In the genomic region with DNA sequence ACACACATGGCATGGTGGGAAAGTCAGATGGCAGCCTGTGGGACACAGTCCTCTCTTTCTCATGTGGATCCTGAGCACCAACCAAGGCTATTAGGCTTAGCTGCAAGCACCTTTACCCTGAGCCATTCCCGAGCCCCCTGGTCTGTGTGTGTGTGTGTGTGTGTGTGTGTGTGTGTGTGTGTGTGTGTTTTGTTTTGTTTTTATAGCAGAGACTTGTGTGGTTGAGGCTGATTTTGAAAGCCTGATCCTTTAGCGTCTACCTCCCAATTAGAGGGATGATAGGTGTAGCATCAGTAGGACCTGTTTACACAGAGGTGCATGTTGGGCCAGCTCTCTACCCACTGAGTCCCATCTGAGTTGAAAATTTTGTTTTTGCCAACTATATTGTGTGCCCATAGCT, we compare ENCODE assay signal across 7 mouse cellular contexts. TPM values are rescaled to one million over a fixed set of nuclear protein-coding genes. Genes with fewer than 3 reads are reported as not detected.
A peak's percentile ranks its signal among the peaks of the same experiment; 100 is the strongest.
DNase-seq lines count a peak whose midpoint lies in the region; ATAC-seq and TF ChIP-seq lines count a peak whose summit lies in the region.

No protein-coding gene starts in this region.

- peak overlapping the region; percentile 96 for H3K4me3 ChIP-seq in lung, adult 2 months (replicated peaks; ENCODE audit: extremely low read depth, low read depth, low read length)
- H3K4me3 ChIP-seq in embryonic fibroblast, embryonic 13.5 days (ENCODE audit: insufficient read depth, low read length), result peak overlapping the region; percentile 58
- H3K4me3 ChIP-seq in intestine, postnatal 0 days (ENCODE audit: low read depth, low read length), result peak overlapping the region; percentile 74
- H3K4me3 ChIP-seq in neural tube, embryonic 14.5 days (ENCODE audit: low read depth, low read length), result peak overlapping the region; percentile 69

- TF ChIP-seq CTCF in lung, adult 2 months (IDR thresholded peaks at IDR 0.05; ENCODE audit: insufficient read depth, low read length), result no peak
- TF ChIP-seq CTCF in embryonic fibroblast, embryonic 13.5 days (IDR thresholded peaks at IDR 0.05; ENCODE audit: borderline replicate concordance, insufficient read depth, low read length), result no peak
- no peak for TF ChIP-seq CTCF in intestine, postnatal 0 days (IDR thresholded peaks at IDR 0.05; ENCODE audit: low read depth)

- H3K9me3 ChIP-seq in intestine, postnatal 0 days (ENCODE audit: control insufficient read depth), result no peaks in the 10 kb centered on the region
- no peaks in the 10 kb centered on the region for H3K9me3 ChIP-seq in neural tube, embryonic 14.5 days (ENCODE audit: control insufficient read depth, low read length)

- no peak overlapping the region for H3K9ac ChIP-seq in intestine, postnatal 0 days (ENCODE audit: low read depth, low read length)
- peak overlapping the region; percentile 86; the same call in 1 of the 2 replicates for H3K9ac ChIP-seq in neural tube, embryonic 14.5 days (replicated peaks; ENCODE audit: low read depth, low read length)

- no peak for ATAC-seq in intestine, postnatal 0 days
- ATAC-seq in neural tube, embryonic 14.5 days (ENCODE audit: low read depth), result peak; percentile 21; the same call in 1 of the 2 replicates

- H3K4me1 ChIP-seq in lung, adult 2 months (ENCODE audit: control insufficient read depth, insufficient read depth, low read length), result peaks cover 9% of the 10 kb centered on the region; the same call in 1 of the 2 replicates
- no peaks in the 10 kb centered on the region for H3K4me1 ChIP-seq in embryonic fibroblast, embryonic 13.5 days (ENCODE audit: control insufficient read depth, insufficient read depth, low read length)
- 0 out of 2 replicates have a peak, but pooled peaks cover 4% of the 10 kb centered on the region for H3K4me1 ChIP-seq in intestine, postnatal 0 days (replicated peaks; ENCODE audit: control insufficient read depth, insufficient read depth, low read length)
- H3K4me1 ChIP-seq in neural tube, embryonic 14.5 days (ENCODE audit: control insufficient read depth, insufficient read depth, low read length), result peaks cover 19% of the 10 kb centered on the region

- DNase-seq in lung, adult 2 months, result no peak
- DNase-seq in lung, postnatal 36 days, result no peak
- no peak for DNase-seq in right cerebral cortex, postnatal 14 days
- DNase-seq in right cerebral cortex, postnatal 25 days, result no peak

- H3K27ac ChIP-seq in embryonic fibroblast, embryonic 13.5 days (ENCODE audit: insufficient read depth, low read length), result 0 out of 2 replicates have a peak overlapping the region, but pooled peaks have one; percentile 59
- peak overlapping the region; percentile 94; the same call in 1 of the 2 replicates for H3K27ac ChIP-seq in intestine, postnatal 0 days (ENCODE audit: low read depth, low read length)
- H3K27ac ChIP-seq in neural tube, embryonic 14.5 days (ENCODE audit: low read depth, low read length), result peak overlapping the region; percentile 93

- 53% methylated on average over 2 of the region's 2 CpGs for WGBS in lung, adult 2 months
- WGBS in intestine, postnatal 0 days, result 51% methylated on average over 2 of the region's 2 CpGs
- 64% methylated on average over 2 of the region's 2 CpGs for WGBS in neural tube, embryonic 14.5 days

- H3K4me2 ChIP-seq in intestine, postnatal 0 days (replicated peaks; ENCODE audit: low read depth), result peak overlapping the region; percentile 92
- peak overlapping the region; percentile 74 for H3K4me2 ChIP-seq in neural tube, embryonic 14.5 days (ENCODE audit: low read depth, low read length)

- no peaks in the 10 kb centered on the region; the same call in 1 of the 2 replicates for H3K36me3 ChIP-seq in intestine, postnatal 0 days (ENCODE audit: control insufficient read depth, insufficient read depth)
- H3K36me3 ChIP-seq in neural tube, embryonic 14.5 days (ENCODE audit: control insufficient read depth, insufficient read depth, low read length), result no peaks in the 10 kb centered on the region

- no peaks in the 10 kb centered on the region for H3K27me3 ChIP-seq in intestine, postnatal 0 days (replicated peaks; ENCODE audit: control insufficient read depth, insufficient read depth, low read length)
- H3K27me3 ChIP-seq in neural tube, embryonic 14.5 days (ENCODE audit: control insufficient read depth, insufficient read depth, low read length), result no peaks in the 10 kb centered on the region

- no peak for TF ChIP-seq POLR2A in lung, adult 2 months (IDR thresholded peaks at IDR 0.05; ENCODE audit: borderline replicate concordance, extremely low read depth, low read depth, low read length)
- TF ChIP-seq POLR2A in embryonic fibroblast, embryonic 13.5 days (IDR thresholded peaks at IDR 0.05; ENCODE audit: low read depth, low read length), result no peak

RNA-seq across cellular contexts. Expression of a gene that starts 4.7 kb away (rescaled TPM):
- 0.33 and 0.57 TPM in 2 replicates for polyA plus RNA-seq in lung, adult 2 months (2012; rRNA removed)
- polyA plus RNA-seq in embryonic fibroblast, embryonic 13.5 days (2011; ENCODE audit: insufficient read length, low read depth, missing spikeins), result 2.7 and 2.9 TPM in 2 replicates
- polyA plus RNA-seq in intestine, postnatal 0 days (2015; fragmentation: Nextera tagmentation; extraction: Ambion mirVana), result 1.6 TPM in 2 replicates
- polyA plus RNA-seq in neural tube, embryonic 14.5 days (2014; fragmentation: Nextera tagmentation; extraction: Ambion mirVana), result 7.4 and 8.7 TPM in 2 replicates

RNA-seq across cellular contexts. Expression of a gene that starts 15.8 kb away (rescaled TPM):
- polyA plus RNA-seq in lung, adult 2 months (2012; rRNA removed), result 22.7 and 28.4 TPM in 2 replicates
- 9.0 and 11.6 TPM in 2 replicates for polyA plus RNA-seq in embryonic fibroblast, embryonic 13.5 days (2011; ENCODE audit: insufficient read length, low read depth, missing spikeins)
- 3.5 and 4.2 TPM in 2 replicates for polyA plus RNA-seq in intestine, postnatal 0 days (2015; fragmentation: Nextera tagmentation; extraction: Ambion mirVana)
- polyA plus RNA-seq in neural tube, embryonic 14.5 days (2014; fragmentation: Nextera tagmentation; extraction: Ambion mirVana), result 10.1 and 16.1 TPM in 2 replicates

RNA-seq across cellular contexts. Expression of a gene that starts 16.6 kb away (rescaled TPM):
- polyA plus RNA-seq in lung, adult 2 months (2012; rRNA removed), result 33.7 and 36.2 TPM in 2 replicates
- polyA plus RNA-seq in embryonic fibroblast, embryonic 13.5 days (2011; ENCODE audit: insufficient read length, low read depth, missing spikeins), result 14.0 and 17.5 TPM in 2 replicates
- polyA plus RNA-seq in intestine, postnatal 0 days (2015; fragmentation: Nextera tagmentation; extraction: Ambion mirVana), result 13.5 and 13.9 TPM in 2 replicates
- polyA plus RNA-seq in neural tube, embryonic 14.5 days (2014; fragmentation: Nextera tagmentation; extraction: Ambion mirVana), result 48.9 and 53.6 TPM in 2 replicates

RNA-seq across cellular contexts. Expression of a gene that starts 38.1 kb away (rescaled TPM):
- polyA plus RNA-seq in lung, adult 2 months (2012; rRNA removed), result 0.57 and 1.1 TPM in 2 replicates
- polyA plus RNA-seq in embryonic fibroblast, embryonic 13.5 days (2011; ENCODE audit: insufficient read length, low read depth, missing spikeins), result 0.75 and 0.86 TPM in 2 replicates
- 0.18 and 0.20 TPM in 2 replicates for polyA plus RNA-seq in intestine, postnatal 0 days (2015; fragmentation: Nextera tagmentation; extraction: Ambion mirVana)
- 1.0 and 1.9 TPM in 2 replicates for polyA plus RNA-seq in neural tube, embryonic 14.5 days (2014; fragmentation: Nextera tagmentation; extraction: Ambion mirVana)

RNA-seq across cellular contexts. Expression of a gene that starts 43.3 kb away (rescaled TPM):
- polyA plus RNA-seq in lung, adult 2 months (2012; rRNA removed), result 33.3 and 41.6 TPM in 2 replicates
- 16.5 and 26.4 TPM in 2 replicates for polyA plus RNA-seq in embryonic fibroblast, embryonic 13.5 days (2011; ENCODE audit: insufficient read length, low read depth, missing spikeins)
- polyA plus RNA-seq in intestine, postnatal 0 days (2015; fragmentation: Nextera tagmentation; extraction: Ambion mirVana), result 3.9 and 4.2 TPM in 2 replicates
- polyA plus RNA-seq in neural tube, embryonic 14.5 days (2014; fragmentation: Nextera tagmentation; extraction: Ambion mirVana), result 5.0 and 6.6 TPM in 2 replicates
